Mouse (Mus musculus) midbrain, embryonic 16.5 days (tissue): ENCODE data around the gene Mrpl11. TPM values are rescaled to one million over a fixed set of nuclear protein-coding genes. Genes with fewer than 3 reads are reported as not detected.
"Not testable (repeated sequence)": the region's sequence is repeated elsewhere in the genome, so short reads cannot be mapped to it uniquely, and the experiment has no call there.

Experiments used
- ATAC-seq: fragments of 200-750 bp; cut with Nextera tagmentation; 2 replicates; pipeline ENCODE4 v1.8.0; 2017; ENCODE audit warnings: moderate TSS enrichment
- H3K27ac ChIP-seq: fragments of 300-500 bp; sonication (generic); 2 replicates; pipeline ENCODE4 v1.5.1; 2014; ENCODE audit warnings: mild to moderate bottlenecking, low read length, mixed read lengths
- H3K27me3 ChIP-seq: fragments of 300-500 bp; sonication (generic); 2 replicates; pipeline ENCODE4 v1.6.1; 2014; ENCODE audit warnings: low read depth, low read length, mixed read lengths; ENCODE audit not compliant: control insufficient read depth, insufficient read depth
- H3K36me3 ChIP-seq: fragments of 300-500 bp; sonication (generic); 2 replicates; pipeline ENCODE4 v1.6.1; 2014; ENCODE audit warnings: mild to moderate bottlenecking, low read length, moderate library complexity, mixed read lengths; ENCODE audit not compliant: control insufficient read depth, insufficient read depth
- H3K4me1 ChIP-seq: fragments of 300-500 bp; sonication (generic); 2 replicates; pipeline ENCODE4 v1.6.1; 2014; ENCODE audit warnings: mild to moderate bottlenecking, low read length, mixed read lengths; ENCODE audit not compliant: control insufficient read depth, insufficient read depth
- H3K4me2 ChIP-seq: fragments of 300-500 bp; sonication (generic); 2 replicates; pipeline ENCODE4 v1.6.1; 2014; ENCODE audit warnings: mild to moderate bottlenecking, low read length, mixed read lengths
- H3K4me3 ChIP-seq: fragments of 300-500 bp; sonication (generic); 2 replicates; pipeline ENCODE4 v1.5.1; 2014; ENCODE audit warnings: low read depth, mild to moderate bottlenecking, low read length, moderate library complexity, mixed read lengths
- H3K9ac ChIP-seq: fragments of 300-500 bp; sonication (generic); 2 replicates; pipeline ENCODE4 v1.6.1; 2014; ENCODE audit warnings: low read depth, low read length, mixed read lengths
- H3K9me3 ChIP-seq: fragments of 300-500 bp; sonication (generic); replicated peaks from 2 replicates; pipeline ENCODE4 v1.6.1; 2014; ENCODE audit warnings: mild to moderate bottlenecking, low read length, mixed read lengths; ENCODE audit not compliant: control insufficient read depth, poor library complexity, severe bottlenecking
- WGBS: fragments of 180-500 bp; shearing (Covaris S2); extraction: QIAGEN DNeasy Blood & Tissue Kit; methylation state at CpG from one replicate; pipeline ENCODE4 v1.1.7; 2014; 5-methylcytosine and 5-hydroxymethylcytosine counted together
- polyA plus RNA-seq: library from polyadenylated mRNA; unstranded; fragments of >200 nt; fragmentation: Nextera tagmentation; extraction: Ambion mirVana; gene quantifications from 2 replicates; pipeline ENCODE4 v1.2.1, GENCODE M21; 2015

Gene Mrpl11
- polyA plus RNA-seq, 1 experiment from 2014 or later: 107 TPM

- 60% methylated on average over 2 of the region's 2 CpGs for WGBS
- not testable (repeated sequence) for H3K27me3 ChIP-seq, H3K4me2 ChIP-seq, H3K4me3 ChIP-seq, ATAC-seq, H3K9me3 ChIP-seq, H3K27ac ChIP-seq, H3K36me3 ChIP-seq, H3K9ac ChIP-seq
- H3K4me1 ChIP-seq: peaks cover 17% of the 10 kb centered on the region
Measured at GRCm38 (mm10) chr19:5003644-5004043, 41.7 kb downstream of the Mrpl11 start.

DNA sequence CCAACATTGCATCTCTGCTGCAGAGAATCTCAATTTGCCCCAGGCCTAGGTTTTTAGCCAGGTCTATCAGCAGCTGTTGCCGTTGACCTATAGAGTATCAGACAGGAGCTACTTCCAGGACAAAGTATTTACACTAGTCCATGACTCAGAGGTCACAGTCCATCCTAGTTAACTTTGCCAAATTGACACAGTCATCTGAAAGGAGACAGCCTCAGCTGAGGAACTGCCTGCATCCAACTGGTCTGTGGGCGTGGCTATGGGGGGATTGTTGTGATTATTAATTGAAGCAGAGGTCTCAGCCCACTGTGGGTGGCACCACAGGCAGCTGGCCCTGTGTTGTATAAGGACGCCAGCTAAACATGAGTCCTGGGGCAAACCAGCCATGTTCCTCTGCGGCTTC, 43.0 kb downstream of the Mrpl11 start:
- Histone ChIP-seq H3K4me3 (no peak overlapping the region), H3K27ac (no peak overlapping the region), H3K36me3 (no peaks in the 10 kb centered on the region), H3K4me2 (no peak overlapping the region), H3K9ac (no peak overlapping the region), H3K9me3 (no peaks in the 10 kb centered on the region), H3K4me1 (peaks cover 4% of the 10 kb centered on the region), H3K27me3 (no peaks in the 10 kb centered on the region)
- WGBS: 73% methylated on average over 4 of the region's 4 CpGs
- no peak for ATAC-seq

DNA sequence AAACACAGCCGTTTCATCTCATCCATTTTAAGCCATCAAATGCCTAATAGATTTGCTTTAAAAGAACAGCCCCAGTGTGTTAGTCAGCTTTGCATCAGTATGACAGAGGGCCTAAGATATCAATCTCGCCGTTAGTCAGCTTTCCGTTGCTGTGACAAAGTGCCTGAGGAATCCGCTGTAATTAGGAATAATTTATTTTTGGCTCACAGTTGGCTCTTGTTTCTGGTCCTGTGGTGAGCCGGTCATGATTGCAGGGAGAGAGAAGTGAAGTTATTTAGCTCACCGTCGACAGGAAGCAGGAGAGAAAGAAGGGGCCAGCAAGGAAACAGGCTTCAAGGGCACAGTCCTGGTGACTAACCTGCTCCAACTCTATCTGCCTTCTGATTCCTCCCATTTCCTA, 51.2 kb downstream of the Mrpl11 start:
- no peak overlapping the region for H3K4me2 ChIP-seq
- no peaks in the 10 kb centered on the region for H3K36me3 ChIP-seq
- H3K27ac ChIP-seq: no peak overlapping the region
- H3K27me3 ChIP-seq: no peaks in the 10 kb centered on the region
- H3K9ac ChIP-seq: no peak overlapping the region
- no peaks in the 10 kb centered on the region for H3K4me1 ChIP-seq
- no peaks in the 10 kb centered on the region for H3K9me3 ChIP-seq
- WGBS: 75% methylated on average over 8 of the region's 8 CpGs
- no peak for ATAC-seq
- H3K4me3 ChIP-seq: no peak overlapping the region

DNA sequence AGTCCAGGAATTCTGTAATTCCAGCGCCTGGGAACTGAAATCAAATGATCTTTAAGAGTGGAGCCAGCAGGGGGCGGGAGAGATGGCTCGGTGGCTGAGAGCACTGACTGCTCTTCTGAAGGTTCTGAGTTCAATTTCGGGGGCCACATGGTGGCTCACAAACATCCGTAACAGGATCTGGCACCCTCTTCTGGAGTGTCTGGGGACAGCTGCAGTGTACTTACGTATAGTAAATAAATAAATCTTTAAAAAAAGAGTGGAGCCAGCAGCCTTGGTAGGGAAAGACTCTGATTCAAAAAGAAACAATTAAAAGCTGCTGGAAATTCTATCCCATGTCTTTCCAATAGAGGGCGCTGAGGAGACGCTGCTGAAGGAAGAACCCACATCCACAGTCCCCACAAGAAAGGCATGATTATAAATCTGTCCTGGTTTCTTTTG, 53.0 kb downstream of the Mrpl11 start:
- Histone ChIP-seq H3K27ac (no peak overlapping the region), H3K36me3 (no peaks in the 10 kb centered on the region), H3K4me2 (no peak overlapping the region), H3K27me3 (no peaks in the 10 kb centered on the region), H3K9me3 (no peaks in the 10 kb centered on the region), H3K4me1 (no peaks in the 10 kb centered on the region), H3K9ac (no peak overlapping the region), H3K4me3 (no peak overlapping the region)
- WGBS: 12% methylated on average over 8 of the region's 8 CpGs
- no peak for ATAC-seq

DNA sequence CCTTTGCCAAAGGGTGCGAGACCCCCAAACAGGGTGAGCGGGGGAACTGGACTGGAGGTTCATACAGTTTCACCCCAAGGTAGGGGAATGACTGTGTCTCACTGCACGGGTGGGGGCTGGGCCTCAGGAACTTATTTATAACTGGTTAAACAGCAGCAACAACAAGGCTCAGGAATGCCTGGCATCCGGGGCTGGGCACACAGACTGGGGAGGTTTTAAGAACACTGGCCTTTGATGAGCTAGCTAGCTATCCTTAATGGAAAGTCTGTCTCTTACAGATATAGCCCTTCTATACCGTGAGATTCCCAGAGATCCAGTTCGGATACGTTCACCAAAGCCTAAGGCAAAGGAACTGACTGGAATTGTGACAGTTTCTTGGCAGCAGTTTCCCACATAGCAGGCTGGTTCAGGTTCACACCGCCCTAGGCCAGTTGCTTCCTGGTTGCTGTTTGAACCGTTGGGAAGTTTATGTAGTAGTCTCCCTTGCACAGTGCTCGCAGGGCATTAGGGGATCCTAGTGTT, 54.3 kb downstream of the Mrpl11 start:
- Histone ChIP-seq H3K36me3 (no peaks in the 10 kb centered on the region), H3K9ac (no peak overlapping the region), H3K4me3 (no peak overlapping the region), H3K4me1 (no peaks in the 10 kb centered on the region), H3K27ac (no peak overlapping the region), H3K4me2 (no peak overlapping the region), H3K9me3 (no peaks in the 10 kb centered on the region), H3K27me3 (no peaks in the 10 kb centered on the region)
- no peak for ATAC-seq
- 51% methylated on average over 10 of the region's 10 CpGs for WGBS

Other genes with a start within 250 kb of the Mrpl11 start
- gene Rbm4b, start 205.7 kb upstream of the Mrpl11 start, polyA plus RNA-seq: 149 and 164 TPM in 2 replicates
- gene Rbm4, start 168.2 kb upstream of the Mrpl11 start, polyA plus RNA-seq: 78.8 and 87.2 TPM in 2 replicates
- gene Gm21992, start 150.5 kb upstream of the Mrpl11 start, polyA plus RNA-seq: 19.0 and 21.2 TPM in 2 replicates
- gene Rbm14, start 150.5 kb upstream of the Mrpl11 start, polyA plus RNA-seq: 60.3 and 67.8 TPM in 2 replicates
- gene Ccs, start 122.8 kb upstream of the Mrpl11 start, polyA plus RNA-seq: 33.3 and 42.5 TPM in 2 replicates
- gene Ccdc87, start 122.8 kb upstream of the Mrpl11 start, polyA plus RNA-seq: 0.77 and 0.99 TPM in 2 replicates
- 85.8 and 87.4 TPM in 2 replicates for gene Ctsf, start 107.0 kb upstream of the Mrpl11 start, polyA plus RNA-seq
- gene Actn3, start 84.2 kb upstream of the Mrpl11 start, polyA plus RNA-seq: 1.9 and 2.4 TPM in 2 replicates
- 22.7 and 26.1 TPM in 2 replicates for gene Zdhhc24, start 83.5 kb upstream of the Mrpl11 start, polyA plus RNA-seq
- gene Bbs1, start 55.5 kb upstream of the Mrpl11 start, polyA plus RNA-seq: 9.6 and 9.7 TPM in 2 replicates
- 108 and 109 TPM in 2 replicates for gene Dpp3, start 33.9 kb upstream of the Mrpl11 start, polyA plus RNA-seq
- 11.3 and 17.0 TPM in 2 replicates for gene Peli3, start 19.0 kb upstream of the Mrpl11 start, polyA plus RNA-seq
- 0.58 and 0.82 TPM in 2 replicates for gene Npas4, start 28.2 kb downstream of the Mrpl11 start, polyA plus RNA-seq
- 12.1 and 16.0 TPM in 2 replicates for gene Slc29a2, start 61.7 kb downstream of the Mrpl11 start, polyA plus RNA-seq
- 82.9 and 102 TPM in 2 replicates for gene B4gat1, start 76.7 kb downstream of the Mrpl11 start, polyA plus RNA-seq
- 2.9 and 4.2 TPM in 2 replicates for gene AC124502.3, start 76.7 kb downstream of the Mrpl11 start, polyA plus RNA-seq
- gene Brms1, start 79.2 kb downstream of the Mrpl11 start, polyA plus RNA-seq: 26.8 and 36.2 TPM in 2 replicates
- gene Rin1, start 88.3 kb downstream of the Mrpl11 start, polyA plus RNA-seq: 1.5 and 1.8 TPM in 2 replicates
- gene Cd248, start 105.9 kb downstream of the Mrpl11 start, polyA plus RNA-seq: 16.0 and 16.5 TPM in 2 replicates
- gene Tmem151a, start 123.4 kb downstream of the Mrpl11 start, polyA plus RNA-seq: 22.7 and 31.9 TPM in 2 replicates
- 39.8 and 46.6 TPM in 2 replicates for gene Yif1a, start 126.4 kb downstream of the Mrpl11 start, polyA plus RNA-seq
- 430 and 432 TPM in 2 replicates for gene Cnih2, start 136.4 kb downstream of the Mrpl11 start, polyA plus RNA-seq
- gene Rab1b, start 144.9 kb downstream of the Mrpl11 start, polyA plus RNA-seq: 201 and 206 TPM in 2 replicates
- 71.4 and 76.5 TPM in 2 replicates for gene Klc2, start 156.4 kb downstream of the Mrpl11 start, polyA plus RNA-seq